Mouse (Mus musculus) c-Kit-positive CD71-positive TER-119-negative erythroid progenitor cells, embryonic 14.5 days (primary cell): ENCODE data around the gene Exoc7.

Experiments used
- DNase-seq: peaks from one replicate; pipeline ENCODE4 v3.0.0-alpha.2; 2013; ENCODE audit warnings: low read depth

The Exoc7 gene

DNA sequence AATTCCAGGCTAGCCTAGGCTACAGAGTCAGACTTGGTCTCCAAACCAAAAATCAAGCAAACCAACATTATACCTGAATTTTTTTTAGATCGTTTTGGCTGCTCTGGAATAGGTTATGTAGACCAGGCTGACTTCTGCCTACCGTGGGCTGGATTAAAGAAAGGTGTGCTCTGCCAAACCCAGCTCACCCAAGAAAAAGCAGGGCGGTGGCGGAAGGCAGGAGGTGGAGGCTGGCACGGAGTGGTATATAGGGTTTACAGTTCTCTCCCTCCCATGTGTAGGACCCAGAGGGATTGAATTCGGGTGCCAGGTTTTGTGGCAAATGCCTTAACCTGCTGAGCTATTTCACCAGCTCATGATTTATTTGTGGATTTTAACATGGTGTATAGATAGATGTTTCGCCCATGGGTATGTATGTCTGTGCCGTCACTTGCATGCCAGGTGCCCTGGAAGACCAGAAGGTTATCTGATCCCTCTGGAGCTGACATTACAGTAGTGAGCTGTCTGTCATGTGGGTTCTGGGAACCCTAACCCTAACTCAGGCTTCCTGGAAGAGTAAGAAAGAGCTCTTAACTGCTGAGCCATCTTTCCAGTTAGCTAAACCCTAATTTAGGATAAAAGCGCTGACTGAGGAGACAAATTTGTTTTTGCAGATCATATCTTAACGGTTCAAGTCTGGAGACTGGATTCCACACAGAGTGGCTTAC, at the start of gene Exoc7:
Gene Exoc7, minus strand, starts transcription at position 215 of the 707 bp plus-strand sequence.
- no peak for DNase-seq

DNA sequence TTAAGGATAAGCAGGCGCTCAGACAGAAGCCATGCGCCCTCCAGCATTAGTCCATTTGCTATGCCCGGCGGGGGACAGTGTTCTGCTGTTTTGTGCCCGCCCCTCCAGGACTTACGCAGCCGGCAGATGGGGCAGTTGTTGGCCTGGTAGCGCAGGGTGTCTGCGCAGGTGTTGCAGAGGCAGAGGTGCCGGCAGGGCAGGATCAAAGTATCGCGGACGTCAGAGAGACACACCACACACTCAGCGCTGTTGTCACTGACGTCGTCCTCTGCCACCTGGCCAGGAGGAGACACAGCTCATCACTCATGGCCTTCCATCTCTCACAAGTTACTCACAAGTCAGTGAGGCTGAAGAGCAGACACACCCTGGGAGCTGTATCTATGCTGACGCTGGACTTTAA, 47.5 kb upstream of the Exoc7 start:
- no peak for DNase-seq

DNA sequence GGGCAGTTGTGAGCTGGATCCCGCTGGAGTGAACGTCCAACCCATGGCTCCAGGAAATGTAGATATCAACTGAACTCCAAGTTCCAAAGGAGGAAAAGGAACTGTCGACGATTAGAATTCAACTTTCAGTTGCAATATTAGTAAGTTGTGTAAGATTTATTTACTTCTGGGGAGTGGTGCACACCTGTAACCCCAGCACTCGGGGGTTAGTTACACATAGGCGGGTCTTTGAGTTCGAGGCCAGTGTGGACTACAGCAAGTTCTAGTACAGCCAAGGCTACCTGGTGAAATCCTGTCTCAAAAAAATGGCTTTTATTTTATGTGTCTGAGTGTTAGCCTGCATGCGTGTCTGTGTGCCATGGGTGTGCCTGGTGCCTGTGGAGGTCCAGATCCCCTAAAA, 46.5 kb upstream of the Exoc7 start:
- no peak for DNase-seq

DNA sequence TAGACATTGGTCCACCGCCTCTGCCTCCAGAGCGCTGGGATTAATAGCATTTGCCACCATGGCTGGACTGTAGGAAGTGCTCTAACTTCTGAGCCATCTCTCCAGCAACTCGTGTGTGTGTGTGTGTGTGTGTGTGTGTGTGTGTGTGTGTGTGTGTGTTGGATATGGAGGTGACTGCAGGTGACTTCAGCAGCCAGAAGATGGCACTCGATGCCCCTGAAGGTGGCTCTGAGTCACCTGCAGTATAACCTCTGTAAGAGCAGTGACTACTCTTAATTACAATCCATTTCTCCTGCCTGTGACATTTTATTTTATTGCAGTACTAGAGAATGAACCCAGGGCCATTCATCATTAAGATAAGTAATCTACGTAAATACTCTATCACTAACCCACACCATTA, 44.3 kb upstream of the Exoc7 start:
- DNase-seq: no peak

DNA sequence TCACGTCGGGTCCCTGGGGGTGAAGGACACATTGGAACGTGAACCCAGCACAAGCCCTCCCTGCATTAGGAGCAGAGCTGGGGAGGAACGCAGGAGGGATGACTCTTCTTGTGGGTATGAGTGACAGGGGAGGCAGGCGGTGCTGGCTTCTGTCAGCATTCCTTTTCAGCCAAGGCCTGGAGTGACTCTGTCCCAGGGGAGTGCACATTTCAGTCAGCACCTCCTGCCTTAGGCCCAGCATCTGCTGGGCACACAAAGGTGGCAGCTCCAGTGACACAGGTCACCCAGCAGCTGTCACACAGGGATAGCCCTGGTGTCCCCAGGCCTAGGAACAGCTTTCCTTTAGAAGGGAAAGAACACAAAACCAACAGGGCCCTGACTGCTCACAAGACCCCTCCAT, 40.9 kb upstream of the Exoc7 start:
- no peak for DNase-seq

DNA sequence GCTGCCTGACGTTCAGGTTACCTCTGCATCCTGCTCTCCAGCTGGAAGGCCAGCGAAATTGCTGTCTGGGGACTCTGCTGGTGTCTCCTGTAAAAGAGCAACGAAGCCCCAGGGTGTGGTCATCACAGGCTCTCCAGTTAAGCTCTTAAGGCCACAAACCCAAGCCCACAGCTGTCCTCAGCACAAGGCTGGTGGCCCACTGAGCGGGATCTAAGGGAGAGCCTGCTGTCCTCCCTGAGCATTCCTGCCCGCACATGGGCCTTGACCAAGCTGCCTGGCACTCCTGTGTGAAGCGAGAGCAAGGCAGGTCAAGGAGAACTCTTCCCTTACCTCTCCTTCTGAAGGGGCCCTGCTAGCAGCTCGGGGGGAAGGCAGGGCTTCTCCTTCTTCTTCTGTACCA, 40.0 kb upstream of the Exoc7 start:
- DNase-seq: no peak

DNA sequence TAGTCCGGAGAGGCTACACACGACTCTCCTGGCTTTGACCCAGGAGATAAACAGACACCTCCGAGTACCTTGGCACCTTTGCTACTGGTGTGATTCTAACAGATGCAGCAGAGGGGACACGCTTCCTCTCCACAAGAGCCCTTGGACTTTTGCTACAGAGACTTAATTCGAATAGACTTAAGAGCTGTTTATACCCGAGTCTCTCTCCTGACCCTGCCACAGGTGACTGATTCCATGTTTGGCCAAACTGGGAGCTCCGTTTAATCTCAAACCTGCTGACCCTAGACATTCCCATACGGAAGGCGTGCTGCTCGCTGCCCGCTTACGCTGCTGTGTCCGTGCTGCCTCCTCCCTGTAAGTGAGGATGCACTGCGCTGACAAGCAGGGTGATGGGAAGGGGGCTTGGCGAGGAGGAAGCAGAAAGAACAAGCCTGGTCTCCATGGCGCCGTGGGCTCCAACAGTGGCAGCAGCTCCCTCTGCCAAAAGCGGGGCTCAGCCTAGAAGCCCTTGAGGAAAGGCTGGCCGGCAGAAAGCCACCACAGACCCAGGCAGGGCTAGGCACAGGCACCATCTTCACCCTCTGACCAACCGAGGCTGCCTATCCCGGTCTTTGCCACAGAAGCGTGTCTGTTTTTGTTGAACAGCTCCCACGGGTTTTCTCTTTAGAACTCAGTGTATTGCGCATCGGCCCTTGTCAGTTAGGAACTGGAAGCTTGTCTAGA, 35.2 kb upstream of the Exoc7 start:
- no peak for DNase-seq

GRCm38 (mm10) chr11:116337531-116337930, 30.5 kb upstream of the Exoc7 start:
- DNase-seq: no peak

GRCm38 (mm10) chr11:116337000-116337399, 30.0 kb upstream of the Exoc7 start:
- no peak for DNase-seq

DNA sequence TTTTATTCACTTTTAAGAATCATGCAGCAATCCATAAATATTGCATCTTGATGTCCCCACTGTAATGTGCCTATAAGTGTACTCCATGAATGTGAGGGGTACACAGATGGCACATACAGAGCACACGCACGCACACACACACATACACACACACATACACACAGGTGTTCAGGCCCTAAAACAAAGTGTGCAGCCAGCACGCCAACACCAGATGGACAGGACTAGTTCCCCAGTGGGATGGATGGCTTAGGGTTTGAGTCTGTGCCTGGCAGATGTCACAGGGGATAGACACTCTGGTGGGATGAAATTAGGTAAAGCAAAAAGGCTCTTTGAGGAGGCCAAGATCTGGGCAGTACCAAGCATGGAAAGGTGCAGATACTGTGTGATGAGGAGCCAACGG, 29.4 kb upstream of the Exoc7 start:
- no peak for DNase-seq

GRCm38 (mm10) chr11:116335244-116336036, 28.4 kb upstream of the Exoc7 start, which contains the start of gene Foxj1:
Gene Foxj1 (minus strand): TSS chr11:116335399.
- DNase-seq: peak; percentile 82

DNA sequence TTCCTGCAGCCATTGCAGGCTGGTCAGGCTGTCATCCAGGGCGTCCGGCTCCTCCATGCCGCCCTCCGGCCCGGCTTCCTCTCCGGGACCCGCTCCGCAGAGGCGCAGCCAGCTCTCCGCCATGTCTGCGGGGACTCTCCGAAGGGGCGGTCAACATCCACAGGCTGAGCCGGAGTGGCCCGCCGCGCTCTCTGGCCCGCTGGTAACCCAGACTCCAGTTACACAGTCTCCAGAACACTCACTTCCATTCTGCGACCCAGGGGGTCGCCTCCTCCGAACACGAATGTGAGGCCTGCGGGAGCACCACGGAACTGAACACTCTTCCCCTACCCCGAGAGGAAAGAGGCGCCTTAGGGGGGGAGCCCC, 27.4 kb upstream of the Exoc7 start:
- no peak for DNase-seq

DNA sequence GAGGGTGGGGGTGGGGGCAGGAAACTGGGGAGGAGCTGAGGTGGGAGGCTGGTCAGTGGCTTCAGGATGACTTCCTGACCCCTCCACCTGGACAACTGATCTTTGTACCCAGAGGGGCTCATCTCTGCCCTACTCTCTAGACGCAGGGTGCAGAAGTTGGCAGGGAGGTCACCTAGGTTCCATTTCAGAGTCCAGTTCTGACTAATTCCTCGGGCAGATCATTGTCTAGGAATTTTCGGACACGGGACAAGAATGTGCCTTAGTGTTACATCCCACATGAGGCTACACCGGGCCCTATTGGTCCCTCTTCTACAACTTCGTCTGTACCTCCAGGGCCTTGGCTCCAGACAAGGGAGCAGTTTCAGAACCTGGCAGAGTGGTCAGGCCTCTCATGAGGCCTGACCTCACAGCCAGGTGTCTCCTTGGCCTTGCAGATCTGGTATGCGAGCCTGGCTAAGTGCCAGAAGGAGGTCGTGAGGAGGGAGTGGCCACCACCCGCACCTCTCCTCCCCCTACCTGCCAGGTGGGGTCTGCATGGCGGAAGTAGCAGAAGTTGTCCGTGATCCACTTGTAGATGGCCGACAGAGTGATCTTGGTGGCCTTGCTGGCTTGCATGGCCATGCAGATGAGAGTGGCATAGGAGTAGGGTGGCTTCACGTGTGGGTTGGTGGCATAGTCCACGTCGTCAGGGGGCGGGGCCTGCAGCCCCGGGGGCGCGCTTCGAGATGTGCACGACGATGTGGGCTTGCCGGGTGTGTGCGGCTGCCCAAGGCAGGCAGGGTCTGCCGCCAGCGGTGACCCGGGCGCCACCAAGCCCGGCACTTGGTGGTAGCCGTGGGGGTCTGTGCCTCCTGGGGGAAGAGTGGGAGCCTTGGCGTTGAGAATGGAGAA, 26.7 kb upstream of the Exoc7 start:
- DNase-seq: no peak

DNA sequence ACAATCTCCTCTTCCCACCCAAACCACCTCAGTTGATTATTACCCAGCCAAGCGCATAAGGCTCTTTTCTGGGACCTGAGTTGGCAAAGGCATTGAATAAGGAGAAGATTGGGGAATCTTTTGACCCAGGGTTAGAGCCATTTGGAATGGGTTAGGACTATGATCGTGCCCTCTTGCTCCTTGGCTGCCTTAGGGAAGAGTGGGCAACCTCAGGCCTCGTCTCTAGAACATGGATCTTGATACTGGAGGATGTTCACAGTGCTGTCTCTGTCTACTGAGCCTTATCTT, 25.9 kb upstream of the Exoc7 start:
- no peak for DNase-seq

DNA sequence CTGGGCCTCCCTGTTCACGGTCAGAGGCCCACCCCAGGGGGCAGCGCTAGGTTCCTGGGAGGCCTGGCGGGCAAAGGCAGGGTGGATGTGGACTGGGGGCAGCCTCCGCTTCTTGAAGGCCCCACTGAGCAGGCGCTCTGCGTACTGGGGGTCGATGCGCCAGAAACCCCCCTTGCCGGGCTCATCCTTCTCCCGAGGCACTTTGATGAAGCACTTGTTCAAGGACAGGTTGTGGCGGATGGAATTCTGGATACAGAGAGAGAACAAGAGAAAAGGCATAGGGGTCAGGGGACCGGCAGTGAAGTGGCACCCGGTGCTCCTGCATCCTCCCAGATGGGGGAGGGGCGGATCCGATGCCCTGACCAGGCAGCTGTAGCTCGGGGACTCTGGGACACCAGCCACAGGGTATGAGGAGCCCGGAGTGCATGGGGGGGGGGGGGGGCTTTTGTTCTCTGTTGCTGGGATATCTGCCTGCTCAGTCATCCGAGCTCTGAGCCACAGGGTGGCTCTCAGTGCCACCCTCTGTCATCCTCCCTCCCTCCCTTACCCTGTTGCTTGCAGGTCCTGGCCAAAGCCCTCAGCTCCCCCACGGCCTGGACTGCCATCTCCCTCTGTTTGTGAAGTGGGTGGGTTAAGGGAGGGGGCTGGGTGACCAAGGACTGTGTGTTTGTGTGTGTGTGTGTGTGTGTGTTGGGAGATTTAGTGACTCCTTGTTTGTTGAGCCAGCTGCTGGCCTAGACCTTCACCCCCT, 25.4 kb upstream of the Exoc7 start:
- DNase-seq: no peak

GRCm38 (mm10) chr11:116330211-116330518, 23.1 kb upstream of the Exoc7 start:
- no peak for DNase-seq

GRCm38 (mm10) chr11:116329314-116330210, 22.5 kb upstream of the Exoc7 start:
- no peak for DNase-seq

GRCm38 (mm10) chr11:116326963-116327603, 20.1 kb upstream of the Exoc7 start:
- no peak for DNase-seq

GRCm38 (mm10) chr11:116318719-116319659, 12.0 kb upstream of the Exoc7 start:
- peak; percentile 57 for DNase-seq
